Mouse (Mus musculus): Measurements from ENCODE around the gene Fam83f.

Fam83f gene

DNA sequence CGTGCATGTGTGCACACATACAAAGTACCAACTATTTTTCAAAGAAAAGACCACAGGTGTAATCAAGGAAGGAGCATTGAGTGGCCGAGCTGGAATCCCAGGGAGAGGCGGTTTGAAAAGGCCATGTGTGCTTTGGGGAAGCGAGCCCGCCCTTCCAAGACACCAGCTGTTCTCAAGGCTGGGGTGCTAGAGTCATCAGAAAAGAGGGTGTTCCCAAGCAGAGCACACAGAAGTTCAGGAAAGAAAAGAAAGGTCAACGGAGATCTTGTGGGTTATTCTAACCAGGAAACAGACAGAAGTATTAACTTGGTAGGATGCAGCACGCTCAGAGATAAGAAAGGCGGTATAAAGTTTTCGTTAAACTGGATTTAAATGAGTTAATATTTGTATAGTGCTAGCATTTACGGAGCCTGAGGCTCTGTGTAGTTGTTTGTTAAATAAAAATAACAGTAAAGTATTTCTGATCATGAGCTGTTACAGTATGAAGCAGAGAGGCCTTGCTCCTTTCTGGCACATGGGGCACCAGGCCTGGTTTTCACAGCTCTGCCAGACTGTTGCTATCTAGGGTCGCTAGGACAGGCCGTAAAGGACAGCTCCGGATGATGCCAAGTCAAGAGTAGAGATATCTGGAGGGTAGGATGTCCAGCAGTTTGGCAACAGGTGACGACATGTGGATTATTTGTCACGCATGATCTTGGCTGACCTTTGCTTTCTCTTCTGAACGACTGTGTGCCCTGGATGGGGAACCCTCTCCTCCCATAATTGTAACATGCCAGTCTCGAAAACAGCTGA lies 26.4 kb upstream of the Fam83f start:
- TF ChIP-seq GATA4 (IDR thresholded peaks at IDR 0.05; ENCODE audit: insufficient replicate concordance, low read length) = no peak

DNA sequence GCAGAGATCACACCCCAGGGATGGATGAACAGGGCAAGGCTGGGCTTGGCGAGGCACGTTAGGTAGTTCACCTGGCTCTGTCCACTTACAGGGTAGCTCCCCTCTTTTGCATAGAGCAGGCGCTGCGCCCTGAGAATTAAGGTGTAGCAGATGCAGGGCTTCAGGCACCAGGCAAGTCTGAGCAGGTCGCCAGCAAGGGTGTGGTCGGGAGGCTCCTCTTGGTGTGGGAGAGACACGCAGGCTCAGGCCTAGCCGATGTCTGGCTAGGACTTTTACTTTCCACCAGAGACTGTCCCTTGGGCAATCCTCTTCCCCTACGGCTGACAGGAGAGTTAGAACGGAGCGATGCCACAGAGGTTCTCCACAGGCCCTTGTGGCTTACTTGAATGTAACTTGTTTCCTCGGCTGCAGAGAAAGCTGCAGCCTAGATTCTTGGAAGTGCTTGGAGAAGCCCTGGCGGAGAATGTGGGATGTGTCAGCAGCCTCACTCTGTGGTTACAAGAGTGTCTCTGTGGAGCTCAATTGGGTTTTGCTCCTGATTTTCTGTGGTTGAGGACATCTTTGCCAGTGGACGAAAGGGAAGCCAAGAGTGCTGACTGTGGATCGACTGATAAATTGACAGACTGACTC lies 22.6 kb upstream of the Fam83f start:
- no peak for TF ChIP-seq GATA4 (IDR thresholded peaks at IDR 0.05; ENCODE audit: insufficient replicate concordance, low read length)

DNA sequence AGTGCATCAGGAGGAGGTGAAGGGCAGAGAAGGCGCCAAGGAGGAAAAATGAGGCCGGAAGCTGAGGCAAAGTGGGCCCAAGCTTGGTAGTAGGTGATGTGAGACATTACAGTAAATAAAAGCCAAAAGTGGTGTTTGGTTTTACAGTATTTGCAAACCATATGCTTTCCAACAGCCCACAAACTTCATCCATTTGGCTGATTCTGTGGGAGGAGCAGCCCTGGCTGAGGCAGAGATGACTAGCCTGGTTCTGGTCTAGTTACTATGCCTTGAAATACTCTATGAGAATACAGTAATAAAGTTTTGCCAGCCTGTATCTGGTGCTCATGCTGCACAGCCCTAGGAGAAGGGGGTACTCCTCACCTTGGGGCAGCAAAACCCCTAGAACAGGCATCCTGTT lies 21.2 kb upstream of the Fam83f start:
- TF ChIP-seq GATA4 (IDR thresholded peaks at IDR 0.05; ENCODE audit: insufficient replicate concordance, low read length) = no peak

DNA sequence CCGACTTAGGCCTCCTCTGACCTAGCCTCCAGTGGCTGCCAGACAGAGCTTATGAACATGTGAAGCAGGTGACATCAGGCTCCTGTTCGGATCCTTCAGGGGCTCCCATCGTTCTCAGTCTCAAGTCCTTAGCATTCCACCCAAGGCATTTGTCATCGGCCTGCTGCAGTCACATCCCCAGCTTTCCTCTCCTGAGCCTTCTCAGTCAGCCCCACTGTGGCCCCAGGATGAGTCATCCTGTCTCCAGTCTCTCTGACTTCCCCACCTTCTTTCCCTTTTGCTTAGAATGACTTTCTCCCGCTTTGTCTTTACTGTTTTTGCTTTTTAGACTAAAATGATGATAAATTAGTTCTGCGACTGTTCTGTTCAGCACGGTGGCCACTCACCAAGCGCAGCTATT lies 17.8 kb upstream of the Fam83f start:
- TF ChIP-seq GATA4 (IDR thresholded peaks at IDR 0.05; ENCODE audit: insufficient replicate concordance, low read length) = no peak

DNA sequence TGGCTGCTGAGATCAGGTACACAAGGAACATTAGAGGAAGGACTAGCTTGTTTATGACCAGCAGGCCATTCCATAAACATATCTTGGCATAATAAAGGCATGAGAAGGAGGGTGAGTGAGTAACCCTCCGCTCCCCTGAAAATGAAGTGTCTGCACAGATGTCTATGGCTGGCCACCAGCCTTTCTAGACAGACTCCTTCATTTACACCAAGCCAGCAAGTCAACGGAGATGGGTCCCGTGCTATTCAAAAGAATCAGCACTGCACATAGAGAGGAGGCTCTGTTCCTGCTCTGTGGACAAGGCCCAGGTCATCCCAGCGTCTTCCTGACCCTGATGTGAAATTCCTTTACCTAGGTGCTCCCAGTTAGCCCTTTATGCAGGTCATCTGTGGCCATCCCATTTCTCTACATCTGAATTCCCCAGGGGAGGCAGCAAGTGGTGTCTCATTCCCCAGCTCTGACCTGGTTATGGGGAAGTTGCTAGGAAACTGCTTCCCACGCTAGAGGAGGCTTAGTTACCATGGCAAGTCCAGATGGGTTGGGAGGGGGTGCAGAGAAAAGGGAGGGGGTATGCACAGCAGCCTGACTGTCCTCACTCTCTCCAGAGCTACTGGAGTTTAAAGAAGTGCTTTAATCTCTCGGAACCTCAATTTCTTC lies 12.7 kb upstream of the Fam83f start:
- TF ChIP-seq GATA4 (IDR thresholded peaks at IDR 0.05; ENCODE audit: insufficient replicate concordance, low read length) = no peak

DNA sequence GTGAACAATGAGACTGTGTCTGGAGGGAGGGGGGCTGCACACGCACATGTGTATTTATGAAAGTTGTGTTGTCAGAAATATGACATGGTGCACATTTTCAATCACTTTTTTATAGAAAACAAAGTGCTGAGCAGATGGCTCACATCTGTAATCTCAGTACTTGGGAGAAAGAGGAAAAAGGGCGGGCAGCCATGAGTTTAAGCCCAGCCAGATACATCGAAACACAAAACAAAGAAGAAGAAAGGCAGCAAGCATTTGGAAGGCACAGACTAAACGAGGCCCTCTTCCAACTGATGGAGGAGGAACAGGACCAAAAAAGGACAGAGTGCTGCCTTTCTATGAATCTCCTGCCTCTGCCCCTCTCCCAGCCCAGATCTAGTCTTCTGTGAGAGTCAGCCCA lies 10.7 kb upstream of the Fam83f start:
- no peak for TF ChIP-seq GATA4 (IDR thresholded peaks at IDR 0.05; ENCODE audit: insufficient replicate concordance, low read length)

DNA sequence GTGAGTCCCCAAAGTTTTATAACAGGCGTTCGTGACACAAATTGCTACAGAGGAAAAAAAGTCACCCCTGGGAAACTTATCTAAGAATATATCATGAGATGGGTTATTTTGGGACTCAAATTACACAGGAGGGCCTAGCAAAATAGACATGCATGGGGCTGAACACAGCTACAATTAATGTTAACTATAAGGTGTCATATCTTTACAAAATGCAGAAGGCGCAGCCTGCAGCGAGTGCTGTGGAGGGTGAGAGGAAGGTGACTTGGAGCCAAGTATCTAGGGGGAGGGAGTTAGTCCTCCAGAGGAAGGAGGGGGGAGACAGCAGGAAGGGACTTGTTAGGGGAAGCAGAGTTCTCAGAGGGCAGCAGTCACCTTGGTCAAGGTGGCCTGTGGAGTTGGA lies 7.2 kb upstream of the Fam83f start:
- TF ChIP-seq GATA4 (IDR thresholded peaks at IDR 0.05; ENCODE audit: insufficient replicate concordance, low read length) = no peak

DNA sequence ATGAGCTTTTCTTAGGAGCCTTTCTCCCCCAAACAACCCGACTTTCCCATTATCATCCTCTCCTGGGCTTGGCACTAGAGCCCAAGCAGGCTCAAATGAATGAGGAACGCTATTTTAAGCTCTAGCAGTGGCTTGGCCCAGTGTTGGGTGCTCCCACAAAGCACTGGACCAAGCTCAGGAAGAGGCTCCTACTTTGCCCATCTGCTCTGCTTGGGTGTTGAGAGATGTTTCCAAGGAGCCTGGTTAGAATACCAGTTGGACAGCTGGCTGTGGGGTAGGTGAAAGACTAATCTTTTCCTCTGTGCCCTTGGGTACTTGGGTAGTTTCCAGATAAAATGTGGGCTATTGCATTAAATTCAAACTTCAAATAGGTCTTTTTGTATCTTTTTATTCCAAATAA lies 1.2 kb downstream of the Fam83f start:
- TF ChIP-seq GATA4 (IDR thresholded peaks at IDR 0.05; ENCODE audit: insufficient replicate concordance, low read length) = no peak

DNA sequence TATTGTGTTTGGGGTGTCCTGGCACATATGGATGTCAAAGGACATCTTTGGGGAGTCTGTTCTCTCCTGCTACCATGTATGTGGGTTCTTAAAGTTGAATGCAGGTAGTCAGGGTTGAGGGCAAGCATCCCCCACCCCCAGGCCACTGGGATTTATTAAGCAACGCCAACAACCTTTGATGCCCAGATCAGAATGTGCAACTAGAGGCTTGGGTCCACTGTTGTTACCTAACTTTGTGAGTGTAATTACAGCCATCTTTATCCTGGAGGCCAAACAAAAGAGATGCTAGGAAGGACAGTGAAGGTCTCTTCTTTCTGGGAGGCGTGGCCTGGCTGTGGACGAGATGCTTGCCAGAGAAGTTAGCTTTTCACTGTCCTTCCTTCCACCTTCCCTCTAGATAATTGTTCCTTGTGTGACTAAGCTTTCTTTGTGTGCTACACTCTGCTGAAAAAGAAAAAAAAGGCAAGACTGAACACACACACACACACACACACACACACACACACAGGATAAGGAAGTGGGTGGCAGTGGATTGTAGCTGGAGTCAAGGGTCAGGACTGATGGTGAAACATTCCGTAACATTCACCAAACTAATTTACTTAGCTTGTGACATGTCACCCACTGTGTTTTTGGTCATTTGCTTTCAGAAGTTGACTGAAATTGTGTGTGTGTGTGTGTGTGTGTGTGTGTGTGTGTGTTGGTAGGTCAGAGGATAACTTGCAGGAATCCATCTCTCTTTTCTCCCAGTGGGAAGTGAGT lies 1.9 kb downstream of the Fam83f start:
- no peak for TF ChIP-seq GATA4 (IDR thresholded peaks at IDR 0.05; ENCODE audit: insufficient replicate concordance, low read length)

DNA sequence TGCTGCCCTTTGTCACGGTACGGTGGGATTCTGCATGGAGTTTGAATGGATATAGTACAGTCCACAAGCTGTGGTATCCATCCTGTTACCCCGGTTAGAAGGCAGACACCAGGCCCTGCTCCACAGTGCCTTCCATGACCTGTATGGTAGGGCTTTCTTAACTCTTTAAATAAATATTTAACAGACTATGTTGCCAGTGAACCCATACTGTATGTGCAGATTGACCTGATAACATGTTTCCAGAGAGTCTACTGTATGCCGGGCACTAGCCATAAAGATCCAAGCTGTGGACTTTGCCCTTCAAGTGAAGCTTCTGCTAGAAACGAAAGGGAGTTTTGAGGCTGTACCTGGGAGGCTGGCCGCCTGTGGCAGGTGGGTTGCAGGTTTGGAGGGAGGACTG lies 3.1 kb downstream of the Fam83f start:
- no peak for TF ChIP-seq GATA4 (IDR thresholded peaks at IDR 0.05; ENCODE audit: insufficient replicate concordance, low read length)

DNA sequence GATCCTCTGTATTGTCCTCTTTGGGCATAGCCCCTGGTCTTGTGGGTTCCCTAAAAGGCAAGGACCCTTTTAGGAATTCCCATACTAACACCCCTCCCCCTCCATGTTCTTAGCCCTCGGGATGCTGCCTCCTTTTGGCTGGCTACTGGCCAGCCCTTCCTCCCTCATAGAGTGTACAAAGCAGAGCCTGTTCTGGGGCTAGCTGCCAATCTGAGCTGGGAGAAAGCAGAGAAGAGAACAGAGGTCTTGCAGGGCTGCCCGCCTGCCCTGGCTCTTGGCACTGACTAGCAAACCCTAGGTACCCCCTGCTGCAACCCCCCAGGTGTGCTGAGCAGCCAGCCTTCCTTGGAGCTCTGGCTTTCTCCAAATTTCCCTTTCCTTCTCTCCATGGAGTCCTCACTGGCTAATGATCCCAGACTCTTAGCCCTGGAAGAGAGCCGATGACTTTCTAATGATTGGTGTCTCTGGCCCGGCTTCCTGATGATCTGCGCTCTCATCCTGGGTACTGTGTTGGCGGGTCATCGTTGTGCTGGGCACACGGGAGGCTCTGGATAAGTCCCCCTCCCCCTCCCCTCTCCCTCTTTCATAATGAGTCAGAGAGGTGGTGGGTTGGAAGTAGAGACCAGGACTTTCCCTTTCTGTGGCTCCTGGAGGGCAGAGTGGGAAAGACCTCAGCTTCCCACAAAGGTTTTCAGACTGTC lies 8.0 kb downstream of the Fam83f start:
- no peak for TF ChIP-seq GATA4 (IDR thresholded peaks at IDR 0.05; ENCODE audit: insufficient replicate concordance, low read length)

DNA sequence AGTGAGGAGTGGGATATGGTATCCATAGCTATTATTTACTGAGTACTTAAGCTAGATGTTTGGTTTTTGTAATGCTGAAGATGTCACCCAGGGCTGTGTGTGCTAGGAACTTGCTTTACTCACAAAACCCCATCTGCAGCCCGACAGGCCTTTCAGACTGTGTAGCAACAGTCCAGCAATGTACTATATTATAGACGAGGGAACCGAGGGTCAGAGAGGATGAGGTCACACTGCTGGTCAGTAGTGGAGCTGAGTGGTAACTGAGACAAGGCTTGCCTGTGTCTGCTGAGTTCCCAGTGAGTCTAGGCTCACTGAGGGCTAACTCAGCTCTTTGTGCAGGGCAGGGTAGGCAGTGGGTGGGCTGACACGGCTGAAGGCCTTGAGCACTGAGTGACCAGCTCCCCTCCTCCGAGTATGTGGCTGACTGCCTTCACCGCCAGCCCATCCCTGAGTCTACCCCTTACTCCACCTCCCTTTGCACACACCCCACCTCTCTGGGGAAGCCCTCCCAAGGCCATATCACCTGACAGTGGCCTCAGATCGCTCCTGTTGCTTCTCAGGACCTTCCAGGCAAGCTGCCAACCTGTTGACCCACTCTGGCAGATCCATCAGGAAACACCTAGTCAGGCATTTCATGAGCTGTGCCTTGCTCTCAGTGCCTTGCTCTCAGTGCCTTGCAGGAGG lies 8.8 kb downstream of the Fam83f start:
- no peak for TF ChIP-seq GATA4 (IDR thresholded peaks at IDR 0.05; ENCODE audit: insufficient replicate concordance, low read length)

DNA sequence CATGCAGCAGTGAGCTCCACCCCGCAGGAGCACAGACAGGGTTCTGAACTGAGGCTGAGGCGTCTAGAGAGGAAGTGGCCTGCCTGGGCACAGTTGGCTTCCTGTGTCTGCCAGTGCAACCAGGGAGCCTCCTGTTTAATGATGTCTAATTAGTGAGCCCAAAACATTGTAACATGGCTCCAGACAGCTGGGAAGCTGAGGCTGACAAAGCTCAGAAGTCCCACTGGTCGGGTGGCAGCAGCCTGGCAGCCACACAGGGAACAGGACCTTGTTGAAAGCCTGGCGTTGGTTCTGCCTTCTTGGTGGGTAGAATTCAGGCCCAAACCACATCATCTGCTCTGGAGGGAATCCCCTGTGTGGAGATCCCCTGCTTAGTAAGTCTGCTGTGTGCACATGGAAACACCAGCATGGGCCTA lies 9.8 kb downstream of the Fam83f start:
- TF ChIP-seq GATA4 (IDR thresholded peaks at IDR 0.05; ENCODE audit: insufficient replicate concordance, low read length) = no peak

DNA sequence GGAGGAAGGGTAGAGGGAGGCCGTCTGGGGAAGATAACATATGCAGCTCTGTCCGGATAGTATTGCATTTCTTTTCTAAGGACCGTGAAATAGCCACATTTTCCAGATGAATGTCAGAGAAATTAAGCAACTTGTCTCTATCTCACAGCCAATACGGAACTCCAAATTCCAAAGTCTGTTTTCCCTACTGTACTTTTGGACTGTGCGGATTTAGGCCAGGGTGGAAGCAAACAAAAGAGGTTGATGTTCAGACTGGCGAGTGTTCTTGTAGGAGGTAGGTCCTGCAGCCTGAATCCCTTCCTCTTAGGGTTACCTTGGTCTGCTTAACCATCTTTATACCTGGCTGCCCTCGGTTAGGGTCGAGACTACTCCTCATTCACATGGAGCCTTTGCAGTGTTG lies 10.7 kb downstream of the Fam83f start:
- TF ChIP-seq GATA4 (IDR thresholded peaks at IDR 0.05; ENCODE audit: insufficient replicate concordance, low read length) = no peak

Data from liver, adult (tissue).